Mouse (Mus musculus) forebrain, embryonic 16.5 days (tissue): Measurements from ENCODE around the gene Hdac7. TPM values are rescaled to one million over a fixed set of nuclear protein-coding genes. Genes with fewer than 3 reads are reported as not detected.

Experiments
- ATAC-seq: fragments of 200-750 bp; cut with Nextera tagmentation; 2 replicates; pipeline ENCODE4 v1.8.0; 2017; ENCODE audit warnings: mild to moderate bottlenecking, moderate library complexity
- H3K27ac ChIP-seq: fragments of 300-500 bp; sonication (generic); 2 replicates; pipeline ENCODE4 v1.5.1; 2014; ENCODE audit warnings: low read length, control low read depth
- H3K27me3 ChIP-seq: fragments of 300-500 bp; sonication (generic); replicated peaks from 2 replicates; pipeline ENCODE4 v1.6.1; 2014; ENCODE audit warnings: low read length; ENCODE audit not compliant: control insufficient read depth, insufficient read depth
- H3K36me3 ChIP-seq: fragments of 300-500 bp; sonication (generic); 2 replicates; pipeline ENCODE4 v1.6.1; 2014; ENCODE audit not compliant: control insufficient read depth, insufficient read depth
- H3K4me1 ChIP-seq: fragments of 300-500 bp; sonication (generic); replicated peaks from 2 replicates; pipeline ENCODE4 v1.6.1; 2014; ENCODE audit warnings: low read length; ENCODE audit not compliant: control insufficient read depth, insufficient read depth
- H3K4me2 ChIP-seq: fragments of 300-500 bp; sonication (generic); 2 replicates; pipeline ENCODE4 v1.6.1; 2014; ENCODE audit warnings: mild to moderate bottlenecking, low read length, control low read depth
- H3K4me3 ChIP-seq: fragments of 300-500 bp; sonication (generic); replicated peaks from 2 replicates; pipeline ENCODE4 v1.5.1; 2014; ENCODE audit warnings: mild to moderate bottlenecking, low read length, control low read depth
- H3K9ac ChIP-seq: fragments of 300-500 bp; sonication (generic); replicated peaks from 2 replicates; pipeline ENCODE4 v1.6.1; 2014; ENCODE audit warnings: low read depth, low read length, control low read depth
- H3K9me3 ChIP-seq: fragments of 300-500 bp; sonication (generic); 2 replicates; pipeline ENCODE4 v1.6.1; 2016; ENCODE audit warnings: low read length; ENCODE audit not compliant: control insufficient read depth
- WGBS: fragments of 180-500 bp; shearing (Covaris S2); extraction: QIAGEN DNeasy Blood & Tissue Kit; methylation state at CpG from one replicate; pipeline ENCODE4 v1.1.7; 2014; 5-methylcytosine and 5-hydroxymethylcytosine counted together
- polyA plus RNA-seq: library from polyadenylated mRNA; unstranded; fragments of >200 nt; fragmentation: Nextera tagmentation; extraction: Ambion mirVana; gene quantifications from 2 replicates; pipeline ENCODE4 v1.2.1, GENCODE M21; 2015

Gene Hdac7
- polyA plus RNA-seq, 1 experiment from 2014 or later = 31.1 TPM

DNA sequence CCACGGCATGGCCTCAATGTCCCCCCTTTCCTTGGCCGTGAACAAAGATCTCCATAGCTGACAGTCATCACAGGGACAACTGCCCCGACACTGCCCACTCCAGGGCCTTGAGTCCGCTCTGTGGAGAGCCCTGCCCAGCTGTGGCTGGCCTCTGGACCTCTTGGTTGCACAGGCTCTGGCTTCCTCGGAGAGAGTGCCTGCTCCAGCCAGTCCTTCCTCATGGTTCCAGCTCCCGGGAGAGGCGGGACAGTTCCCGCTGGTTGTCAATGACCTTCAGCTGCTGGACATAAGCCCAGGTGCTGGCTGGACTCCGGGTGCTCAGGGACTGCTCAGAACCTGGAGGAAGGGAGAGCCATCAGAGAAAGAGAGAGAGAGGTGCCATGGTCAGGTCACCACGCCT is 99.0 kb downstream of the Hdac7 start:
- WGBS = 81% methylated on average over 9 of the region's 10 CpGs
- H3K27me3 ChIP-seq = no peaks in the 10 kb centered on the region
- no peak for ATAC-seq
- H3K4me2 ChIP-seq = no peak overlapping the region
- no peaks in the 10 kb centered on the region for H3K36me3 ChIP-seq
- H3K4me1 ChIP-seq = peaks cover 4% of the 10 kb centered on the region; the same call in 1 of the 2 replicates
- H3K9ac ChIP-seq = no peak overlapping the region
- H3K9me3 ChIP-seq = no peaks in the 10 kb centered on the region
- H3K27ac ChIP-seq = no peak overlapping the region
- H3K4me3 ChIP-seq = no peak overlapping the region

DNA sequence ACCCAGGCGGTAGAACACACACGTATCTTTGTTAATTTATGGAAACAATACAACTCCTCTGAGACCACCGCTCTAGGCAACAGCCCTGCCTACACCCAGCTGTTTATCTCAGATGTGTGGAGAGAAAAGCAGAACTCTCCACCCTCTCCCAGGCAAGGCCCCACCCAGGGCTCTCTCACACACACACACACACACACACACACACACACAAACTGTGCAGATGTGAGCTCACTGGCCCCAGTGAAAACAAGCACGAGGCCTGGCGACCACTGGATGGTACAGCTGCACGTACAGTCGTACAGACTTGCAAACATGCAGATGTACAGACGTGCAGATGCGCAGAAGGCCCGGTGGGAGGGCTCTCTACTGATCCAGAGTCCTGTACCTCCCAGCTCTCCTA is 99.4 kb downstream of the Hdac7 start:
- H3K27ac ChIP-seq = no peak overlapping the region
- ATAC-seq = no peak

DNA sequence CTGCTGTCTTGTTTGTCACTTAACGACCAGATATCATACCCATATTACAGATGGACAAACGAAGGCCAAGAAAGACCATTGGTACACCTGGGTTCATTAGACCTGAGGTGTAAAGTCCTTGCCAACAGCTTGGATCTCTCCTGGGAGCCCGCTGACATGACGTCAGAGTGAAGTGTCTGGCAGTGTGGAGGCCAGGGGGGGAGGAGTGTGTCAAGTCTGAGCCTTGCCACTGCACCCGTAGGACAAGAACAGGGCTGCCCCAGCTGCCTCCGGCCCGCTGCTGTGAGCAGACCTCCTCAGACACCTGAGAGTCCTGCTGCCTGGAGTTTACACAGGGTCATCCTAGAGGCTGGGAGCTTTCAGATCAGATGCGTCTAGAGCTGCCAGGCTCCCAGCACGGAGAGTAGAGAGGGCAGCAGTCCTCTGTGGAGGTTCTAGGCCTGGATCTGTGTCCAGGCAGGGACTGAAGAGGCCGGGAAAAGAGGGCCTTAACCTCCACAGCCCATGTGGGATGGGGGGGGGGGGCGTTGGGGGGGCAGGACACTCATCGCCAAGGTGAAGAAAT is 100.3 kb downstream of the Hdac7 start:
- WGBS = 77% methylated on average over 12 of the region's 12 CpGs
- H3K9ac ChIP-seq = no peak overlapping the region
- no peak overlapping the region for H3K4me3 ChIP-seq
- H3K27ac ChIP-seq = no peak overlapping the region
- no peak for ATAC-seq
- 0 out of 2 replicates have a peak, but pooled peaks cover 2% of the 10 kb centered on the region for H3K9me3 ChIP-seq
- no peaks in the 10 kb centered on the region for H3K27me3 ChIP-seq
- H3K4me1 ChIP-seq = no peaks in the 10 kb centered on the region; the same call in 1 of the 2 replicates
- H3K36me3 ChIP-seq = no peaks in the 10 kb centered on the region
- H3K4me2 ChIP-seq = no peak overlapping the region

More for the DNA sequence above, 99.4 kb downstream of the Hdac7 start:
- Histone ChIP-seq H3K4me2 (no peak overlapping the region), H3K4me1 (peaks cover under 1% of the 10 kb centered on the region; the same call in 1 of the 2 replicates), H3K9me3 (no peaks in the 10 kb centered on the region), H3K36me3 (no peaks in the 10 kb centered on the region), H3K27me3 (no peaks in the 10 kb centered on the region), H3K9ac (no peak overlapping the region), H3K4me3 (no peak overlapping the region)
- WGBS = 75% methylated on average over 10 of the region's 10 CpGs

DNA sequence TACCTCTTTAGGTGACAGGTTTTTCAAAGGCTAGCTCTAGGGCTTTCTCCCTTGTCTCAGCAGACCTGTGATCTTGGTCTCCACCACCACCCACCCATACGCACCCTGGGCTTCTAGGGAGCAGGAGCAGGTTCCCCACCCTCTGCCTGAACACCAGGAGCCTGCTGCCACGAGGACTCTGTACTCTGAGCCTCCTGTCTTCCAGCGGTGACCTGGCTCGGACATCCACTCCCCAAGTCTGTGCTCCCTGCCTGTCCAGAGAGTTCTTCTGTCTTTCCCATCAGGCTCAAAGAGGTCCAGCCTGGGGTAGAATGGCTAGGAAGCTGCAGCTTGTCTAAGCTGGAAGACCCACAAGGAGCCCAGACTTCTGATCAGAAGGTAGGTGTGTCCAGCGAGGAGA is 101.1 kb downstream of the Hdac7 start:
- ATAC-seq = no peak
- no peak overlapping the region for H3K9ac ChIP-seq

More for the DNA sequence above, 101.1 kb downstream of the Hdac7 start:
- Histone ChIP-seq H3K27ac (no peak overlapping the region), H3K36me3 (no peaks in the 10 kb centered on the region), H3K4me2 (no peak overlapping the region), H3K4me1 (no peaks in the 10 kb centered on the region; the same call in 1 of the 2 replicates), H3K4me3 (no peak overlapping the region), H3K9me3 (0 out of 2 replicates have a peak, but pooled peaks cover 2% of the 10 kb centered on the region), H3K27me3 (no peaks in the 10 kb centered on the region)
- 91% methylated on average over 5 of the region's 5 CpGs for WGBS

Other genes starting within 250 kb of the Hdac7 start
- gene Rpap3, start 138.7 kb downstream of the Hdac7 start, polyA plus RNA-seq = 31.7 and 35.5 TPM in 2 replicates
- 0.18 and 0.42 TPM in 2 replicates for gene Endou, start 113.2 kb downstream of the Hdac7 start, polyA plus RNA-seq
- gene Rapgef3, start 76.5 kb downstream of the Hdac7 start, polyA plus RNA-seq = 8.9 and 13.3 TPM in 2 replicates
- gene Slc48a1, start 66.0 kb downstream of the Hdac7 start, polyA plus RNA-seq = 72.9 and 78.2 TPM in 2 replicates
- 0.20 TPM in 1 of 2 replicates, not detected in the other for gene Vdr, start 66.1 kb upstream of the Hdac7 start, polyA plus RNA-seq
- 64.8 and 66.9 TPM in 2 replicates for gene Tmem106c, start 119.7 kb upstream of the Hdac7 start, polyA plus RNA-seq
- 16.6 and 35.1 TPM in 2 replicates for gene Col2a1, start 160.2 kb upstream of the Hdac7 start, polyA plus RNA-seq
- gene Pfkm, start 248.1 kb upstream of the Hdac7 start, polyA plus RNA-seq = 93.3 and 97.0 TPM in 2 replicates
- 26.9 and 30.9 TPM in 2 replicates for gene Senp1, start 249.2 kb upstream of the Hdac7 start, polyA plus RNA-seq